12 mouse cellular contexts compared by ENCODE assay signal in the genomic region with DNA sequence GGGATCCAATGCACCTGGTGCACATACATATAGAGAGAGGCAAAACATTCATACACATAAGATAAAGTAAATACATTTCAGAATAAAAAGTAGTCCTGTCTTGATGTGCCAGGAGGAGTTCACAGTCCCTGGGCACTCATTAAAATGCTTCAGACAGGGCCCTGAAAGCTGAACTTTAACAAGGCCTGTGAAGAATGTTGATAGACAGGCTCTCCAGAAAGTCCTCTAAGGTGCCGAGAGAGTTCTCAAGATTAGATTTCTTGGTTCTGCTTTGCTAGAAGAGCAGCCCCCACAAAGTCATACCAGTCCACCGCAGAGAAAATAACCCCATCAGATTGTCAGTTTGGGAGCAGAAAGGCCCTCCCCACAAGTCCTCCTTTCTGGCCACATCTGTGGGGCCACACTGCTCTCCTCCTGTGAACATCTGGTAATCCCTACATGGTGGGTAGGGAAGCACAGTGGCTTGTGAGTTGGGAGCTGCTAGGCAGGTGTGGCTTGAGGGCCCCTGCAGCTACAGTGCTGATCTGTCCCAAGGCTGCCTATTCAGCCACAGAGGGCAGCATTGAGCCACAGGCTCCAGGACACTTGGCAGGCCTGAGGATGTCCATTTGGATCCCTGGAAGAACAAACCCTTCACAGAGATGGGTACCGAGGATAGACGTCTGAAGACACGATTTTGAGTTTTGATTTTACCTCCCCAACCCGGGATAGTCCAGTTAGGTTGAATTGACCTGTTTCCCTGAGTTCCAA. TPM values are rescaled to one million over a fixed set of nuclear protein-coding genes. Genes with fewer than 3 reads are reported as not detected.
A peak's percentile ranks its signal among the peaks of the same experiment; 100 is the strongest.
DNase-seq lines count a peak whose midpoint lies in the region; ATAC-seq and TF ChIP-seq lines count a peak whose summit lies in the region.
"Had no signal": no experiment of that assay in that cellular context is flagged by ENCODE, and none has a peak within 500 bp of the region (broad histone marks: within the 10 kb centered on the region; RNA-seq: fewer than 3 reads in every experiment).

No protein-coding gene starts in this region.

- H3K4me2 ChIP-seq in kidney, postnatal 0 days (ENCODE audit: low read length) = no peak overlapping the region
- H3K4me2 ChIP-seq in CH12.LX (ENCODE audit: insufficient read depth, low read depth, poor library complexity, severe bottlenecking) = no peak overlapping the region
- no peak overlapping the region for H3K4me2 ChIP-seq in lung, embryonic 16.5 days (ENCODE audit: low read depth, low read length)
- H3K4me2 ChIP-seq: midbrain, embryonic 12.5 days had no signal

- H3K4me1 ChIP-seq in kidney, postnatal 0 days (replicated peaks; ENCODE audit: insufficient read depth, low read length) = no peaks in the 10 kb centered on the region
- no peaks in the 10 kb centered on the region for H3K4me1 ChIP-seq in CH12.LX (ENCODE audit: control insufficient read depth in 1 of 2, insufficient read depth in 2 of 2)
- H3K4me1 ChIP-seq in lung, embryonic 16.5 days (replicated peaks; ENCODE audit: control insufficient read depth, insufficient read depth, low read length) = peaks cover 4% of the 10 kb centered on the region; the same call in 1 of the 2 replicates
- H3K4me1 ChIP-seq: limb, embryonic 10.5 days; midbrain, embryonic 12.5 days had no signal

- TF ChIP-seq CTCF in kidney, postnatal 0 days (IDR thresholded peaks at IDR 0.05; ENCODE audit: low read depth) = peak; percentile 57
- TF ChIP-seq CTCF in CH12.LX (conservative IDR thresholded peaks at IDR 0.05 in 1 of 2, IDR thresholded peaks at IDR 0.05 in 1 of 2; ENCODE audit: low read depth in 2 of 2, low read length in 2 of 2) = peak; percentile 15 to 56; a peak in 2 of 4 replicates

- H3K9ac ChIP-seq in kidney, postnatal 0 days (ENCODE audit: low read depth, low read length) = no peak overlapping the region
- H3K9ac ChIP-seq in CH12.LX (ENCODE audit: insufficient read depth, low read depth) = no peak overlapping the region
- H3K9ac ChIP-seq in lung, embryonic 16.5 days (ENCODE audit: low read length) = no peak overlapping the region
- H3K9ac ChIP-seq: midbrain, embryonic 12.5 days had no signal

- no peak overlapping the region for H3K27ac ChIP-seq in kidney, postnatal 0 days
- H3K27ac ChIP-seq in CH12.LX (ENCODE audit: insufficient read depth, low read depth) = no peak overlapping the region
- H3K27ac ChIP-seq in lung, embryonic 16.5 days (ENCODE audit: low read length) = peak overlapping the region; percentile 74
- H3K27ac ChIP-seq: limb, embryonic 10.5 days; midbrain, embryonic 12.5 days had no signal

- no peaks in the 10 kb centered on the region for H3K27me3 ChIP-seq in kidney, postnatal 0 days (ENCODE audit: insufficient read depth, low read length)
- peaks cover 26% of the 10 kb centered on the region for H3K27me3 ChIP-seq in CH12.LX (replicated peaks)
- H3K27me3 ChIP-seq in lung, embryonic 16.5 days (ENCODE audit: control insufficient read depth, insufficient read depth, low read depth, low read length) = no peaks in the 10 kb centered on the region
- H3K27me3 ChIP-seq: midbrain, embryonic 12.5 days had no signal

- peak; percentile 37 to 38 for DNase-seq in cerebellum, adult 18-20 months
- DNase-seq in cerebellum, postnatal 4 days (ENCODE audit: low spot score in 2 of 2) = no peak
- no peak for DNase-seq in kidney, postnatal 0 days (ENCODE audit: low spot score)
- DNase-seq in kidney, postnatal 25 days = no peak
- DNase-seq in CH12.LX (ENCODE audit: extremely low read depth) = no peak
- no peak for DNase-seq in kidney, adult 11 months
- no peak for DNase-seq in kidney, adult 18-20 months
- DNase-seq: heart, postnatal 14 days had no signal

- TF ChIP-seq RAD21 in CH12.LX (IDR thresholded peaks at IDR 0.05; ENCODE audit: low read depth, low read length) = peak; percentile 43

- in situ Hi-C loops in CH12.LX (cut with MboI; ENCODE audit: low pct_ligation_motif_present, low pct_unique_long_range_greater_than_20kb, low sequenced_read_pairs) = no loop called here

- no peak for ATAC-seq in kidney, postnatal 0 days (replicated peaks; ENCODE audit: low FRiP score, low read depth)
- peak; percentile 86 for ATAC-seq in lung, embryonic 16.5 days (ENCODE audit: low read depth)

- no peak overlapping the region for H3K4me3 ChIP-seq in kidney, postnatal 0 days (replicated peaks; ENCODE audit: low read depth, low read length)
- H3K4me3 ChIP-seq in CH12.LX (replicated peaks in 1 of 3; ENCODE audit: low read depth in 2 of 3, low read length in 2 of 3, poor library complexity in 1 of 3) = no peak overlapping the region
- H3K4me3 ChIP-seq in lung, embryonic 16.5 days (ENCODE audit: low read length) = no peak overlapping the region
- H3K4me3 ChIP-seq: limb, embryonic 10.5 days; midbrain, embryonic 12.5 days had no signal

- H3K79me2 ChIP-seq in CH12.LX (replicated peaks; ENCODE audit: control insufficient read depth, extremely low read depth, insufficient read depth, poor library complexity, severe bottlenecking) = no peaks in the 10 kb centered on the region

- WGBS in kidney, postnatal 0 days = 75% methylated on average over 6 of the region's 6 CpGs
- WGBS in lung, embryonic 16.5 days = 69% methylated on average over 6 of the region's 6 CpGs

- TF ChIP-seq EP300 in CH12.LX (IDR thresholded peaks at IDR 0.05; ENCODE audit: low read length) = no peak

- no peak for TF ChIP-seq POLR2A in CH12.LX (IDR thresholded peaks at IDR 0.05; ENCODE audit: low read depth, low read length)

- H3K9me3 ChIP-seq in kidney, postnatal 0 days (replicated peaks; ENCODE audit: low read length) = no peaks in the 10 kb centered on the region
- peaks cover 3% of the 10 kb centered on the region for H3K9me3 ChIP-seq in CH12.LX (replicated peaks; ENCODE audit: low read length)
- H3K9me3 ChIP-seq in lung, embryonic 16.5 days (ENCODE audit: control insufficient read depth, low read length) = no peaks in the 10 kb centered on the region
- H3K9me3 ChIP-seq: limb, embryonic 10.5 days; midbrain, embryonic 12.5 days had no signal

- no peaks in the 10 kb centered on the region for H3K36me3 ChIP-seq in kidney, postnatal 0 days (ENCODE audit: insufficient read depth, low read length)
- H3K36me3 ChIP-seq in CH12.LX (replicated peaks in 1 of 2; ENCODE audit: control insufficient read depth in 1 of 2, insufficient read depth in 1 of 2, low read length in 1 of 2) = no peaks in the 10 kb centered on the region
- no peaks in the 10 kb centered on the region for H3K36me3 ChIP-seq in lung, embryonic 16.5 days (ENCODE audit: control insufficient read depth, insufficient read depth, low read length)
- H3K36me3 ChIP-seq: limb, embryonic 10.5 days; midbrain, embryonic 12.5 days had no signal

- dilution Hi-C loops in CH12.LX (cut with MboI; ENCODE audit: extremely low pct_ligation_motif_present, extremely low pct_unique_long_range_greater_than_20kb, low sequenced_read_pairs) = no loop called here

TF ChIP-seq in CH12.LX, 34 proteins besides CTCF, POLR2A, EP300 and RAD21:
- TF ChIP-seq SMC3 (IDR thresholded peaks at IDR 0.05; ENCODE audit: low read depth, low read length) (peak; percentile 15; the same call in 1 of the 2 replicates), CHD2 (IDR thresholded peaks at IDR 0.05; ENCODE audit: low read length) (no peak), TCF12 (IDR thresholded peaks at IDR 0.05; ENCODE audit: low read depth, low read length) (no peak), HCFC1 (IDR thresholded peaks at IDR 0.05; ENCODE audit: low read depth, low read length) (no peak)

RNA-seq across cellular contexts. Expression of a gene that starts 31.3 kb away (rescaled TPM):
- 67.6 and 79.3 TPM in 2 replicates for polyA plus RNA-seq in kidney, postnatal 0 days (2015; fragmentation: Nextera tagmentation; extraction: Ambion mirVana)
- total RNA-seq in CH12.LX (2012; rRNA removed) (8.1 and 9.2 TPM in 2 replicates), CH12.LX (2014; rRNA removed) (9.6 and 9.8 TPM in 2 replicates)
- polyA plus RNA-seq in CH12.LX (2012; ENCODE audit: insufficient read length, low read depth) = 22.9 and 27.7 TPM in 2 replicates
- 92.8 and 94.7 TPM in 2 replicates for polyA plus RNA-seq in lung, embryonic 16.5 days (2015; fragmentation: Nextera tagmentation; extraction: Ambion mirVana)

RNA-seq across cellular contexts. Expression of a gene that starts 59.4 kb away (rescaled TPM):
- polyA plus RNA-seq in kidney, postnatal 0 days (2015; fragmentation: Nextera tagmentation; extraction: Ambion mirVana) = not detected in 2 replicates
- not detected in 2 replicates for total RNA-seq in CH12.LX (2012; rRNA removed)
- total RNA-seq in CH12.LX (2014; rRNA removed) = not detected in 2 replicates
- polyA plus RNA-seq in CH12.LX (2012; ENCODE audit: insufficient read length, low read depth) = not detected in 2 replicates
- polyA plus RNA-seq in lung, embryonic 16.5 days (2015; fragmentation: Nextera tagmentation; extraction: Ambion mirVana) = 0.08 and 0.20 TPM in 2 replicates
- polyA plus RNA-seq: large intestine, adult 2 months; limb, embryonic 10.5 days had no signal

Comparison
In these comparisons a context has a peak if more than half of its experiments do, and no peak if none do; other contexts are left out.
1. DNase-seq: peak in cerebellum, adult 18-20 months (2 of 2); none in cerebellum, postnatal 4 days (0 of 2), kidney, postnatal 0 days (single experiment), kidney, postnatal 25 days (0 of 2), CH12.LX (single experiment), kidney, adult 11 months (single experiment) and kidney, adult 18-20 months (single experiment).